Mouse (Mus musculus): ENCODE data around the gene Sidt1. TPM values are rescaled to one million over a fixed set of nuclear protein-coding genes. Genes with fewer than 3 reads are reported as not detected.

The Sidt1 gene
- polyA plus RNA-seq, 1 experiment = not detected

- 0 out of 2 replicates have a peak overlapping the region, but pooled peaks have one; percentile 3 for H3K27ac ChIP-seq (ENCODE audit: insufficient read depth, low read length)
- TF ChIP-seq CTCF (IDR thresholded peaks at IDR 0.05; ENCODE audit: low read depth, low read length) (no peak), POLR2A (IDR thresholded peaks at IDR 0.05; ENCODE audit: insufficient read depth, low read length) (no peak), EP300 (IDR thresholded peaks at IDR 0.05; ENCODE audit: insufficient read depth, low read depth, low read length) (peak; percentile 91)
- no peak overlapping the region for H3K4me3 ChIP-seq (ENCODE audit: low read depth, low read length)
- no peaks in the 10 kb centered on the region for H3K9me3 ChIP-seq (replicated peaks; ENCODE audit: control insufficient read depth, insufficient read depth, low read length, poor library complexity, severe bottlenecking)
- no peaks in the 10 kb centered on the region for H3K27me3 ChIP-seq (ENCODE audit: control insufficient read depth, insufficient read depth, low read length, poor library complexity, severe bottlenecking)
- H3K36me3 ChIP-seq (ENCODE audit: control insufficient read depth, insufficient read depth, low read length, poor library complexity, severe bottlenecking) = no peaks in the 10 kb centered on the region
- H3K9ac ChIP-seq (ENCODE audit: low read depth, poor library complexity, severe bottlenecking) = no peak overlapping the region
- H3K4me1 ChIP-seq (ENCODE audit: control insufficient read depth, insufficient read depth, low read length) = peaks cover 2% of the 10 kb centered on the region
Measured at GRCm38 (mm10) chr16:44280806-44281205, 52.2 kb downstream of the Sidt1 start.

DNA sequence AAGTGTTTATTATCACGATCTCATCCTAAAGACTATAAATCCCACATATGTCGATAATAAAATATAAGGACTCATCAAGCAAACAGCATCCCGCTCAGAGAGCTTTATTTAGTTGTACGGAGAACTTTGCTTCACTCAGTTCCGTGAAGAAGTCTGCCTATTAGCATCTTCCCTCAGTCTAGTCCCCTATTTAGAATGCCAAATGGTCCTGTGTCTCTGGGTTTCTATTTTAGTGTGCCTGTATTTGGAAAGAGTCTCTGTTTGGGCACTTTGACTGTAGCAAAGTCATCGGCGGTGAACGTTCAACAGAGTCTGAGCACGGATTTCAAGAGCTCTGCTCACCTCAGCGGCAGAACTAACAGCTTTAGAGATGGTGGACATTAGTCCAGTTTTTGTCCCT, 55.8 kb downstream of the Sidt1 start:
- Histone ChIP-seq H3K27me3 (ENCODE audit: control insufficient read depth, insufficient read depth, low read length, poor library complexity, severe bottlenecking) (no peaks in the 10 kb centered on the region), H3K9ac (ENCODE audit: low read depth, poor library complexity, severe bottlenecking) (no peak overlapping the region), H3K4me1 (ENCODE audit: control insufficient read depth, insufficient read depth, low read length) (no peaks in the 10 kb centered on the region), H3K36me3 (ENCODE audit: control insufficient read depth, insufficient read depth, low read length, poor library complexity, severe bottlenecking) (no peaks in the 10 kb centered on the region), H3K9me3 (replicated peaks; ENCODE audit: control insufficient read depth, insufficient read depth, low read length, poor library complexity, severe bottlenecking) (no peaks in the 10 kb centered on the region), H3K27ac (ENCODE audit: insufficient read depth, low read length) (no peak overlapping the region), H3K4me3 (ENCODE audit: low read depth, low read length) (no peak overlapping the region)
- no peak for TF ChIP-seq POLR2A (IDR thresholded peaks at IDR 0.05; ENCODE audit: insufficient read depth, low read length)
- TF ChIP-seq CTCF (IDR thresholded peaks at IDR 0.05; ENCODE audit: low read depth, low read length) = no peak
- no peak for TF ChIP-seq EP300 (IDR thresholded peaks at IDR 0.05; ENCODE audit: insufficient read depth, low read depth, low read length)

- Histone ChIP-seq H3K9ac (ENCODE audit: low read depth, poor library complexity, severe bottlenecking) (no peak overlapping the region), H3K4me1 (ENCODE audit: control insufficient read depth, insufficient read depth, low read length) (no peaks in the 10 kb centered on the region), H3K27ac (ENCODE audit: insufficient read depth, low read length) (no peak overlapping the region), H3K9me3 (replicated peaks; ENCODE audit: control insufficient read depth, insufficient read depth, low read length, poor library complexity, severe bottlenecking) (no peaks in the 10 kb centered on the region; the same call in 1 of the 2 replicates), H3K4me3 (ENCODE audit: low read depth, low read length) (no peak overlapping the region), H3K27me3 (ENCODE audit: control insufficient read depth, insufficient read depth, low read length, poor library complexity, severe bottlenecking) (no peaks in the 10 kb centered on the region), H3K36me3 (ENCODE audit: control insufficient read depth, insufficient read depth, low read length, poor library complexity, severe bottlenecking) (no peaks in the 10 kb centered on the region)
- no peak for TF ChIP-seq POLR2A (IDR thresholded peaks at IDR 0.05; ENCODE audit: insufficient read depth, low read length)
- TF ChIP-seq CTCF (IDR thresholded peaks at IDR 0.05; ENCODE audit: low read depth, low read length) = no peak
- no peak for TF ChIP-seq EP300 (IDR thresholded peaks at IDR 0.05; ENCODE audit: insufficient read depth, low read depth, low read length)
Measured at GRCm38 (mm10) chr16:44271371-44272038, 61.5 kb downstream of the Sidt1 start.

DNA sequence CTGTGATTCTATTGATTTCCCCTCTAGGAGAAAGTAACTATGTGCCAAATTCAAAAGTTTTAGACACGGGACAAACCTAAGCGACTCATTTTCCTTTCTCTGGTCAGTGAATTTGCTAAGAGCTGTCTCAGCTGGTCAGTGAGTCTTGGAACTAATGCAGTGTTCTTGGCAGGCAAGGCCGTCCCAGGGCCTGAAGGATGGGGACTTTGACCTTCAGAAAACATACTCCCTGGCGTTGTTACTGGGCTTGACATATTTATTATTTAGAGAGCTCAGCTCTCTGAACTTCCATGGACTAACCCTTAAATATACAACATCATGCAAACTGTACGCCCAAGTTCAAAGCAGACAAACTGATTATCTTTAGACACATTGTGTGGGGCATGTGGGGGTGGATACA, 62.4 kb downstream of the Sidt1 start:
- Histone ChIP-seq H3K36me3 (ENCODE audit: control insufficient read depth, insufficient read depth, low read length, poor library complexity, severe bottlenecking) (no peaks in the 10 kb centered on the region), H3K27me3 (ENCODE audit: control insufficient read depth, insufficient read depth, low read length, poor library complexity, severe bottlenecking) (no peaks in the 10 kb centered on the region), H3K4me3 (ENCODE audit: low read depth, low read length) (no peak overlapping the region), H3K9ac (ENCODE audit: low read depth, poor library complexity, severe bottlenecking) (no peak overlapping the region), H3K4me1 (ENCODE audit: control insufficient read depth, insufficient read depth, low read length) (no peaks in the 10 kb centered on the region), H3K27ac (ENCODE audit: insufficient read depth, low read length) (no peak overlapping the region), H3K9me3 (replicated peaks; ENCODE audit: control insufficient read depth, insufficient read depth, low read length, poor library complexity, severe bottlenecking) (no peaks in the 10 kb centered on the region; the same call in 1 of the 2 replicates)
- TF ChIP-seq CTCF (IDR thresholded peaks at IDR 0.05; ENCODE audit: low read depth, low read length) (no peak), POLR2A (IDR thresholded peaks at IDR 0.05; ENCODE audit: insufficient read depth, low read length) (no peak), EP300 (IDR thresholded peaks at IDR 0.05; ENCODE audit: insufficient read depth, low read depth, low read length) (no peak)

DNA sequence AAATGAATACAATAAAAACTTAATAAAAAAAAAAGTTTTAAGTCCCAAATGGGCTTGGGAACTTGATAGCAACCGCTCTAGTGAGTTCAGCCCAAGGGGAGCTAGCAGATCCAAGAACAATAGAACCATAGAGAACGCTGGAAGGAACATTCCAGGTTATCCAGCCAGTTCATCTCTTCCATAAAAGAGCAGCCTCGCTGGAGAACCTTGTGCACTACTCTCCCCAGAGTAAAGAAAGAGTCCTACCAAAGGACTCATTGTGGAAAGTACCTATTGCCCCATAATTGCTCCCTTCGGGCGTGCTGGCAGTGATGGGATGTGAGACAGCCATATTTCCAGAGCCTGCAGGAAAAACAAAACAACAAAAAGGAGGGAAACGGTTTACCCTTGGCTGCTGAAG, 63.4 kb downstream of the Sidt1 start:
- H3K9ac ChIP-seq (ENCODE audit: low read depth, poor library complexity, severe bottlenecking) = no peak overlapping the region
- H3K27ac ChIP-seq (ENCODE audit: insufficient read depth, low read length) = no peak overlapping the region
- H3K36me3 ChIP-seq (ENCODE audit: control insufficient read depth, insufficient read depth, low read length, poor library complexity, severe bottlenecking) = no peaks in the 10 kb centered on the region
- no peak overlapping the region for H3K4me3 ChIP-seq (ENCODE audit: low read depth, low read length)
- H3K9me3 ChIP-seq (replicated peaks; ENCODE audit: control insufficient read depth, insufficient read depth, low read length, poor library complexity, severe bottlenecking) = no peaks in the 10 kb centered on the region; the same call in 1 of the 2 replicates
- H3K27me3 ChIP-seq (ENCODE audit: control insufficient read depth, insufficient read depth, low read length, poor library complexity, severe bottlenecking) = no peaks in the 10 kb centered on the region
- TF ChIP-seq CTCF (IDR thresholded peaks at IDR 0.05; ENCODE audit: low read depth, low read length) (no peak), EP300 (IDR thresholded peaks at IDR 0.05; ENCODE audit: insufficient read depth, low read depth, low read length) (no peak), POLR2A (IDR thresholded peaks at IDR 0.05; ENCODE audit: insufficient read depth, low read length) (no peak)
- no peaks in the 10 kb centered on the region for H3K4me1 ChIP-seq (ENCODE audit: control insufficient read depth, insufficient read depth, low read length)

GRCm38 (mm10) chr16:44268541-44269215, 64.3 kb downstream of the Sidt1 start:
- H3K36me3 ChIP-seq (ENCODE audit: control insufficient read depth, insufficient read depth, low read length, poor library complexity, severe bottlenecking) = no peaks in the 10 kb centered on the region
- H3K9ac ChIP-seq (ENCODE audit: low read depth, poor library complexity, severe bottlenecking) = no peak overlapping the region
- no peak overlapping the region for H3K4me3 ChIP-seq (ENCODE audit: low read depth, low read length)
- no peak overlapping the region for H3K27ac ChIP-seq (ENCODE audit: insufficient read depth, low read length)
- H3K4me1 ChIP-seq (ENCODE audit: control insufficient read depth, insufficient read depth, low read length) = no peaks in the 10 kb centered on the region
- TF ChIP-seq CTCF (IDR thresholded peaks at IDR 0.05; ENCODE audit: low read depth, low read length) (no peak), EP300 (IDR thresholded peaks at IDR 0.05; ENCODE audit: insufficient read depth, low read depth, low read length) (no peak), POLR2A (IDR thresholded peaks at IDR 0.05; ENCODE audit: insufficient read depth, low read length) (no peak)
- H3K9me3 ChIP-seq (replicated peaks; ENCODE audit: control insufficient read depth, insufficient read depth, low read length, poor library complexity, severe bottlenecking) = no peaks in the 10 kb centered on the region; the same call in 1 of the 2 replicates
- H3K27me3 ChIP-seq (ENCODE audit: control insufficient read depth, insufficient read depth, low read length, poor library complexity, severe bottlenecking) = no peaks in the 10 kb centered on the region
